ENCODE assay signal across 22 mouse cellular contexts in the genomic region with DNA sequence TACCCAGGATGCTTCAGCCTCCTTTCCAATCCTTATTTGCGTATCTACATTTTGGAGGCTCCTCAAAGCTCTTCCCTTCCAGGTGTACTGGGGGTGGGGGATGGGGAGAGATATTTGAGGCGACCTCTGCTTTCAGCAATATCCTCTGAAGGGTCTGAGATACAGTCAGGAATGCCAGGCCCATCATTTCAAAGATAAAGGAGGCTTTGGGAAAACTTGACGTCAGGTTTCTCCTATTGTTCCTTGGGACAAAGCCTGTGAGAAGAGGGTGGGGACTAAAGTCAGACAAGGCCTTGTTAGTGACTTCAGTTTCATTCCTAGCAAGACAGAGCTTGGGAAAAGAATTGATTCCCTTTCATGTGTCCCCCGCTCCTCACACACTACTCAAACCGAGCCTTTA.
DNase-seq lines count a peak whose midpoint lies in the region; ATAC-seq and TF ChIP-seq lines count a peak whose summit lies in the region.
"Had no signal": no experiment of that assay in that cellular context is flagged by ENCODE, and none has a peak within 500 bp of the region (broad histone marks: within the 10 kb centered on the region; RNA-seq: fewer than 3 reads in every experiment).

No protein-coding gene starts in this region.

- no peaks in the 10 kb centered on the region for H3K36me3 ChIP-seq in forebrain, embryonic 11.5 days (ENCODE audit: control insufficient read depth, insufficient read depth, low read length)
- H3K36me3 ChIP-seq in forebrain, embryonic 13.5 days (ENCODE audit: poor library complexity, severe bottlenecking) = no peaks in the 10 kb centered on the region
- no peaks in the 10 kb centered on the region for H3K36me3 ChIP-seq in hindbrain, postnatal 0 days (ENCODE audit: insufficient read depth, low read length)
- no peaks in the 10 kb centered on the region for H3K36me3 ChIP-seq in hindbrain, embryonic 11.5 days (ENCODE audit: control insufficient read depth, insufficient read depth, low read length)
- H3K36me3 ChIP-seq in E14TG2a.4 (ENCODE audit: insufficient read depth, low read length) = no peaks in the 10 kb centered on the region
- no peaks in the 10 kb centered on the region for H3K36me3 ChIP-seq in kidney, embryonic 16.5 days (ENCODE audit: insufficient read depth, low read length)
- H3K36me3 ChIP-seq: embryonic facial prominence, embryonic 12.5 days; forebrain, embryonic 12.5 days; heart, embryonic 15.5 days; intestine, embryonic 15.5 days had no signal

- no peaks in the 10 kb centered on the region for H3K9me3 ChIP-seq in forebrain, embryonic 11.5 days (ENCODE audit: control insufficient read depth, low read length)
- H3K9me3 ChIP-seq in forebrain, embryonic 13.5 days (replicated peaks) = no peaks in the 10 kb centered on the region
- H3K9me3 ChIP-seq in hindbrain, postnatal 0 days (ENCODE audit: low read length) = no peaks in the 10 kb centered on the region
- H3K9me3 ChIP-seq in hindbrain, embryonic 11.5 days (ENCODE audit: control insufficient read depth, low read length) = no peaks in the 10 kb centered on the region
- H3K9me3 ChIP-seq in E14TG2a.4 (ENCODE audit: low read length) = no peaks in the 10 kb centered on the region
- no peaks in the 10 kb centered on the region for H3K9me3 ChIP-seq in kidney, embryonic 16.5 days (ENCODE audit: low read length)
- H3K9me3 ChIP-seq: embryonic facial prominence, embryonic 12.5 days; forebrain, embryonic 12.5 days; heart, embryonic 15.5 days; intestine, embryonic 15.5 days had no signal

- no peak overlapping the region for H3K9ac ChIP-seq in forebrain, embryonic 11.5 days (ENCODE audit: low read length)
- no peak overlapping the region for H3K9ac ChIP-seq in forebrain, embryonic 13.5 days
- no peak overlapping the region for H3K9ac ChIP-seq in hindbrain, postnatal 0 days (replicated peaks; ENCODE audit: low read length)
- no peak overlapping the region for H3K9ac ChIP-seq in hindbrain, embryonic 11.5 days (ENCODE audit: low read depth, low read length)
- no peak overlapping the region for H3K9ac ChIP-seq in kidney, embryonic 16.5 days (replicated peaks; ENCODE audit: low read length)
- H3K9ac ChIP-seq: embryonic facial prominence, embryonic 12.5 days; forebrain, embryonic 12.5 days; forebrain, postnatal 0 days; heart, embryonic 15.5 days; intestine, embryonic 15.5 days had no signal

- H3K4me3 ChIP-seq in forebrain, embryonic 11.5 days (ENCODE audit: low read depth, low read length) = no peak overlapping the region
- H3K4me3 ChIP-seq in forebrain, embryonic 13.5 days = no peak overlapping the region
- no peak overlapping the region for H3K4me3 ChIP-seq in hindbrain, postnatal 0 days (ENCODE audit: low read length)
- no peak overlapping the region for H3K4me3 ChIP-seq in hindbrain, embryonic 11.5 days (ENCODE audit: low read depth, low read length)
- peak overlapping the region; percentile 41; the same call in 1 of the 2 replicates for H3K4me3 ChIP-seq in E14TG2a.4 (replicated peaks; ENCODE audit: low read length)
- H3K4me3 ChIP-seq in kidney, embryonic 16.5 days (ENCODE audit: low read length) = no peak overlapping the region
- H3K4me3 ChIP-seq: embryonic facial prominence, embryonic 12.5 days; forebrain, embryonic 12.5 days; heart, adult 2 months; heart, embryonic 15.5 days; intestine, embryonic 15.5 days had no signal

- peak; percentile 25 for DNase-seq in forebrain, embryonic 11.5 days (ENCODE audit: low spot score)
- no peak for DNase-seq in hindbrain, postnatal 0 days (ENCODE audit: low spot score)
- DNase-seq in hindbrain, embryonic 11.5 days (ENCODE audit: low spot score) = no peak
- DNase-seq in ZHBTc4 (ENCODE audit: low read depth, low spot score) = peak; percentile 81
- DNase-seq: adrenal gland, postnatal 10 days; B cell, adult 2 months; cerebellum, adult 11 months; cerebellum, adult 8-10 months; forebrain, postnatal 0 days; gastrocnemius, postnatal 14 days; heart, adult 2 months; heart, postnatal 14 days; kidney, adult 18-20 months had no signal

- ATAC-seq in forebrain, embryonic 11.5 days (replicated peaks; ENCODE audit: low FRiP score) = no peak
- ATAC-seq in forebrain, embryonic 13.5 days = no peak
- ATAC-seq in hindbrain, postnatal 0 days = no peak; the same call in 1 of the 2 replicates
- no peak for ATAC-seq in hindbrain, embryonic 11.5 days (ENCODE audit: low FRiP score)
- ATAC-seq in kidney, embryonic 16.5 days (ENCODE audit: low FRiP score, low TSS enrichment) = no peak
- ATAC-seq: CD4-positive, CD25-positive, alpha-beta regulatory T cell, adult 4 months; intestine, embryonic 15.5 days had no signal

- H3K4me2 ChIP-seq in forebrain, embryonic 11.5 days (ENCODE audit: low read depth, low read length, severe bottlenecking) = no peak overlapping the region
- no peak overlapping the region for H3K4me2 ChIP-seq in forebrain, embryonic 13.5 days
- no peak overlapping the region for H3K4me2 ChIP-seq in hindbrain, postnatal 0 days (ENCODE audit: low read depth, low read length)
- H3K4me2 ChIP-seq in hindbrain, embryonic 11.5 days (replicated peaks; ENCODE audit: low read depth, low read length) = no peak overlapping the region
- H3K4me2 ChIP-seq in kidney, embryonic 16.5 days (replicated peaks; ENCODE audit: low read depth, low read length) = no peak overlapping the region
- H3K4me2 ChIP-seq: embryonic facial prominence, embryonic 12.5 days; forebrain, embryonic 12.5 days; heart, embryonic 11.5 days; intestine, embryonic 15.5 days had no signal

- TF ChIP-seq CTCF in hindbrain, postnatal 0 days (IDR thresholded peaks at IDR 0.05; ENCODE audit: low read depth) = no peak
- no peak for TF ChIP-seq CTCF in E14TG2a.4 (conservative IDR thresholded peaks at IDR 0.05; ENCODE audit: low read length)

- peaks cover 2% of the 10 kb centered on the region; the same call in 1 of the 2 replicates for H3K27me3 ChIP-seq in forebrain, embryonic 11.5 days (ENCODE audit: control insufficient read depth, insufficient read depth, low read length)
- no peaks in the 10 kb centered on the region for H3K27me3 ChIP-seq in forebrain, embryonic 13.5 days
- H3K27me3 ChIP-seq in hindbrain, postnatal 0 days (ENCODE audit: insufficient read depth, low read length) = no peaks in the 10 kb centered on the region
- H3K27me3 ChIP-seq in hindbrain, embryonic 11.5 days (ENCODE audit: control insufficient read depth, insufficient read depth, low read length) = no peaks in the 10 kb centered on the region
- peaks cover 3% of the 10 kb centered on the region; the same call in 1 of the 2 replicates for H3K27me3 ChIP-seq in E14TG2a.4 (ENCODE audit: insufficient read depth, low read length)
- H3K27me3 ChIP-seq in kidney, embryonic 16.5 days (ENCODE audit: insufficient read depth, low read length) = no peaks in the 10 kb centered on the region
- H3K27me3 ChIP-seq: embryonic facial prominence, embryonic 12.5 days; heart, embryonic 15.5 days; intestine, embryonic 15.5 days had no signal

- no peak overlapping the region for H3K27ac ChIP-seq in forebrain, embryonic 11.5 days (ENCODE audit: low read depth, low read length)
- no peak overlapping the region for H3K27ac ChIP-seq in forebrain, embryonic 13.5 days
- H3K27ac ChIP-seq in hindbrain, postnatal 0 days = peak overlapping the region; percentile 74
- H3K27ac ChIP-seq in hindbrain, embryonic 11.5 days (ENCODE audit: low read depth, low read length) = no peak overlapping the region
- H3K27ac ChIP-seq in kidney, embryonic 16.5 days (ENCODE audit: low read length) = no peak overlapping the region
- H3K27ac ChIP-seq: embryonic facial prominence, embryonic 12.5 days; forebrain, embryonic 12.5 days; heart, adult 2 months; heart, embryonic 15.5 days; intestine, embryonic 15.5 days had no signal

- 42% methylated on average over 5 of the region's 5 CpGs for WGBS in forebrain, embryonic 11.5 days
- 35% methylated on average over 5 of the region's 5 CpGs for WGBS in forebrain, embryonic 13.5 days
- WGBS in hindbrain, postnatal 0 days = 44% methylated on average over 5 of the region's 5 CpGs
- WGBS in hindbrain, embryonic 11.5 days = 35% methylated on average over 5 of the region's 5 CpGs
- 81% methylated on average over 5 of the region's 5 CpGs for WGBS in kidney, embryonic 16.5 days

- H3K4me1 ChIP-seq in forebrain, embryonic 11.5 days (replicated peaks; ENCODE audit: control insufficient read depth, insufficient read depth, low read length) = peaks cover 3% of the 10 kb centered on the region; the same call in 1 of the 2 replicates
- H3K4me1 ChIP-seq in forebrain, embryonic 13.5 days = peaks cover 33% of the 10 kb centered on the region
- 0 out of 2 replicates have a peak, but pooled peaks cover 4% of the 10 kb centered on the region for H3K4me1 ChIP-seq in hindbrain, postnatal 0 days (ENCODE audit: insufficient read depth, low read length)
- 0 out of 2 replicates have a peak, but pooled peaks cover 3% of the 10 kb centered on the region for H3K4me1 ChIP-seq in hindbrain, embryonic 11.5 days (replicated peaks; ENCODE audit: control insufficient read depth, insufficient read depth, low read length)
- H3K4me1 ChIP-seq in E14TG2a.4 (replicated peaks; ENCODE audit: low read depth, low read length) = peaks cover 85% of the 10 kb centered on the region
- peaks cover 6% of the 10 kb centered on the region; the same call in 1 of the 2 replicates for H3K4me1 ChIP-seq in kidney, embryonic 16.5 days (ENCODE audit: insufficient read depth, low read length)
- H3K4me1 ChIP-seq: embryonic facial prominence, embryonic 12.5 days; intestine, embryonic 15.5 days had no signal

Comparison
In these comparisons a context has a peak if more than half of its experiments do, and no peak if none do; other contexts are left out.
1. DNase-seq: peak in forebrain, embryonic 11.5 days (single experiment) and ZHBTc4 (single experiment); none in hindbrain, postnatal 0 days (single experiment) and hindbrain, embryonic 11.5 days (single experiment).